Mouse (Mus musculus): ENCODE results near the gene Glce. TPM values are rescaled to one million over a fixed set of nuclear protein-coding genes. Genes with fewer than 3 reads are reported as not detected.

Glce gene
- total RNA-seq, 2 experiments from 2014 or later = 23.9 to 27.5 TPM

DNA sequence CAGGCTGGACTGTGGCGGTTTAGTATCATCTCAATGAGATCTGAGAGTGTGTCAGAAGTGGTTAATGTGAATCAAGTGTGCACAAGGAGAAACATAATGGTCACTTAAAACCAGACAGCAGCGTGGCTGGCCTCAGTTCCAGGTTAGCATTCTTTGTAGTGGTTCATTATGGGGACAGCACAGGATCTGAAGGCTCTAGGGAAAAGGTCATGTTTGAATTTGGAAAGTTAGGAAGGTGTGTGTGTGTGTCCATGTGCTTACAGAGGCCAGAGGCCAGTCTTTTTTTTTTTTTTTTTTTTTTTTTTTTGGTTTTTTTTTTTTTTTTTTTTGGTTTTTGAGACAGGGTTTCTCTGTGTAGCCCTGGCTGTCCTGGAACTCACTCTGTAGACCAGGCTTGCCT is 22.7 kb upstream of the Glce start:
- TF ChIP-seq CTCF (conservative IDR thresholded peaks at IDR 0.05) = no peak
- DNase-seq (ENCODE audit: low spot score in 2 of 2) = no peak
- H3K27ac ChIP-seq = no peak overlapping the region
- H3K4me3 ChIP-seq = no peak overlapping the region

- no peak for DNase-seq (ENCODE audit: low spot score in 2 of 2)
- TF ChIP-seq CTCF (conservative IDR thresholded peaks at IDR 0.05) = no peak
- Histone ChIP-seq H3K27ac (no peak overlapping the region), H3K4me3 (no peak overlapping the region)
Observed at GRCm38 (mm10) chr9:62143428-62143827, 21.0 kb upstream of the Glce start.

DNA sequence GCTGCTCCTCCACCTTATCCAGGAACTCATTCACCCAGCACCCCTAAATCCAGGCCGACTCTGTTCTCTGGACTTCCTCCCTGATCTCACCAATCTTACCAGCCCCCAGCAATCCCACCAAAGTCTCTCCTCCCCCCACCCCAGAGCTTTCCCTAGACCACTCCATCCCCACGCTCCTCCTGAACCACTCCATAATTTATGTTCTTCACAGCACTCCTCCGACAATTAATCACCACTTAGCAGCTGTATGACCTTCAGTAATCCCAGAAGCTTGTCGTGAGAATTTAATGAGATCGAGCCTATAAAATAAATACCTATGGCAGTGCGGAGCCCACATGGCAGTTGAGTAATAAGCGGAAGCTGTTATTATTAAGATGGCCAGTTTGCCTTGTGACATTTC is 16.6 kb upstream of the Glce start:
- no peak overlapping the region for H3K4me3 ChIP-seq
- no peak for DNase-seq (ENCODE audit: low spot score in 2 of 2)
- TF ChIP-seq CTCF (conservative IDR thresholded peaks at IDR 0.05) = no peak
- no peak overlapping the region for H3K27ac ChIP-seq

GRCm38 (mm10) chr9:62137259-62137658 is 14.8 kb upstream of the Glce start:
- peak overlapping the region; percentile 78 for H3K27ac ChIP-seq
- no peak for TF ChIP-seq CTCF (conservative IDR thresholded peaks at IDR 0.05)

GRCm38 (mm10) chr9:62132005-62132782 is 9.7 kb upstream of the Glce start:
- Histone ChIP-seq H3K27ac (no peak overlapping the region), H3K4me3 (no peak overlapping the region)
- peak in 1 of 2 experiments; percentile 23 for DNase-seq (ENCODE audit: low spot score in 2 of 2)
- no peak for TF ChIP-seq CTCF (conservative IDR thresholded peaks at IDR 0.05)

More at GRCm38 (mm10) chr9:62137259-62137658, 14.8 kb upstream of the Glce start:
- no peak overlapping the region for H3K4me3 ChIP-seq
- peak; percentile 57 to 72 for DNase-seq (ENCODE audit: low spot score in 2 of 2)

GRCm38 (mm10) chr9:62130746-62131145 is 8.3 kb upstream of the Glce start:
- TF ChIP-seq CTCF (conservative IDR thresholded peaks at IDR 0.05) = no peak
- Histone ChIP-seq H3K4me3 (no peak overlapping the region), H3K27ac (no peak overlapping the region)
- no peak for DNase-seq (ENCODE audit: low spot score in 2 of 2)

DNA sequence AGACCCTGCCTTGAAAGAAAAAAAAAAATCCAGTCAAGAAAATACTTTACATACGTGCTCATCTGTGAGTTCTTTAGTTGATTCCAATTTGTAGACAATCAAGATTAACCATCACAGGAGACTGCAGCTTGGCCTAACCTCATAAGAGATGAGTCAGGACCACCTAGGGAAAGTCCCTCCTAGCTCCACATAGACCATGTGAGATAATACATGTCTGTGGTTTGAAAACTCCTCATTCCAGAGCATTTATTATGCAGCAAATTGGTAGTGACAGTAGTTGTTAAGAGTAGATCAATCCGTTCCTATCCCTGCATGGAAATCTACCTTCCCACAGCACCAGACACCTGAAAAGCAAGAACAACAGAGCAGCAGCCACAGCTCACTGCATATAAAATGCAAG is 5.6 kb upstream of the Glce start:
- no peak for TF ChIP-seq CTCF (conservative IDR thresholded peaks at IDR 0.05)
- Histone ChIP-seq H3K4me3 (no peak overlapping the region), H3K27ac (no peak overlapping the region)
- no peak for DNase-seq (ENCODE audit: low spot score in 2 of 2)

DNA sequence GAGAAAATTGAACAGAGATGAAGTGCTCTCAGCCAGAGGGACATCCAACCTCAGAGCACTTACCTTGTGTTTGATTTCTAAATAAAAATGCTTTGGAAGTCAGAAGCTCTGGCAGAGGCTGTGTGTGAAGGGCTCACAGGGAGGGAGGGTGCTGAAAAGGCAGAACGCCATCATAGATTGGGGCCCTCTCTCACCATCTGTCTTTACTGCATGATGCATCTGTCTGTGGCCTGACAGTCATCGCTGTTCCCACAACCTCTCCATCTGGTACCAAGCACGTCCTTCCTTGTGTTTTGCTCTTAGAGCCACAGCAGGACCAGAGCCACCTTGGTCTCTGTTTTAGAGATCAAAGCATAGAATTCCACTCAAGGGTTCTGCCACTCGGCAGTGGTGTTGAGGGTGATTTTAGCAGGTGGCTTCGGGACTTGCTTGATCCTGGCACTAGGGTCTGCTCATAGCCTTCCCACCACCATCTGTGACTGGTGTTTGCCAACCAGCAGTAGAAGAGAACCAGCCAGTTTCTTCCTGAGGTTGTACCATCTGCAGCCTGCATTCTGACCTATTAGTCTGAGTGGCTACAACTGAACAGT is 3.6 kb upstream of the Glce start:
- no peak for TF ChIP-seq CTCF (conservative IDR thresholded peaks at IDR 0.05)
- peak; percentile 37 to 52 for DNase-seq (ENCODE audit: low spot score in 2 of 2)
- Histone ChIP-seq H3K4me3 (no peak overlapping the region), H3K27ac (peak overlapping the region; percentile 71)

DNA sequence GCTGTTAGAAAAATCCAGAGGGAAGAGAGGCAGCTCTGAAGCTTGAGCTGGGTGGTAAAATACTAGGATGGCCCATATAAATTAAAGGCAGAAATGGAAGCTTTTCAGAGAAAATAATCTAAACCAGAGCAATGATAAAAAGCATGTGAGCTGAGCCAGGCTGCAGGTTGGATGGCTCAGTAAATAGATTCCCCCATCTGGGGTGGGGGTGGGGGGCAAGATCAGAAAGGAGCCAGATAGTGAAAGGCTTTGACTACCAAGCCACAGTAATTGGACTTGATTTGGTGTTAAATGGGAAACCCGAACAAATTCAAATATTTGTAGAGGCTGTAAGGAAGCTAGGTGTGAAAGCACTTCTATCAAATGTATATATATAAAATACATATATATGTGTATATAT is 1.8 kb upstream of the Glce start:
- no peak overlapping the region for H3K27ac ChIP-seq
- DNase-seq (ENCODE audit: low spot score in 2 of 2) = no peak
- TF ChIP-seq CTCF (conservative IDR thresholded peaks at IDR 0.05) = no peak
- H3K4me3 ChIP-seq = no peak overlapping the region

GRCm38 (mm10) chr9:62123496-62123895 is 1.0 kb upstream of the Glce start:
- no peak for DNase-seq (ENCODE audit: low spot score in 2 of 2)
- H3K4me3 ChIP-seq = peak overlapping the region; percentile 86
- TF ChIP-seq CTCF (conservative IDR thresholded peaks at IDR 0.05) = no peak
- H3K27ac ChIP-seq = peak overlapping the region; percentile 80

DNA sequence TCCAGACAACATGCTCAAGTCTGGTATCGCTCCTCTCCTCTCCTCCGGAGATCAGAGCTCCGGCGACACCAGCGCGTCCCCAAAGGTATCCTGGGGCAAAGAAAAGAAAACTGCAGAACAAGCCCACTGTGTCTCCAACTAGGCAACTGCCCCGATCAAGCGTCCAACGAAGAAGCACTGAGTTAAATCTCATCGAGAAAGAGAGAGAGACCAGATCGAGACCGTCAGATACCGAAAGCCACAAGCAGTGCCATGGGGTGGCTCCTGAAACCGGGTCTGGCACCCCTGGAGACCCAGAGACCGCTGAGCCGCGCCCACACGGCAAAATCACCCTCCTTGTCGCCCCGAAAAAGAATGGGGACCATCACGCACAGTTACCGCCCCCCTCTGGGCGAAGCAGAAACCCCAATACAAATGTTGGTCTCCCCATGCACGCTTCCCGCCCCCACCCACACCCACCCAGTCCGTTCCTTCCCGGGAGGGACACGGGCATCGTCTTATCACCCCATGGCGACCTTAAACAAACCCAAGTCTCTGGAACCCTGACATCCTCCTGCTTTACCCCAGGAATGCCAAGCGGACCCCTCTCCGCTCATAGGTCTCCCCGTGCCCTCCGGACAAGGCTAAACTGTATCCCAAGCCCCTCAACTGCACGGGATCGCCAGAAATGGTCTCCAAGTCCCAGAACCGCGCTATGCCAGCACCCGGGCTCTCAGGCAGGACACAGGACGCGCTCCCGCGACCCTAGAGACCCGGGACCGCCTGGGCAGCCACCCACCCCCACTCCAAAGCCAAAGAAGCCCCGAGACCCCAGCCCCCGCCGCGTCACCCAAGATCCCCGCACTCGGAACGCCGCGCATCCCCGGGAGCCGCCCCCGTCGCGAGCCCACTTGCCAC is 656 bp downstream of the Glce start:
- DNase-seq (ENCODE audit: low spot score in 2 of 2) = peak; percentile 33 to 40
- H3K27ac ChIP-seq = peak overlapping the region; percentile 93
- peak; percentile 71 for TF ChIP-seq CTCF (conservative IDR thresholded peaks at IDR 0.05)
- H3K4me3 ChIP-seq = peak overlapping the region; percentile 86

DNA sequence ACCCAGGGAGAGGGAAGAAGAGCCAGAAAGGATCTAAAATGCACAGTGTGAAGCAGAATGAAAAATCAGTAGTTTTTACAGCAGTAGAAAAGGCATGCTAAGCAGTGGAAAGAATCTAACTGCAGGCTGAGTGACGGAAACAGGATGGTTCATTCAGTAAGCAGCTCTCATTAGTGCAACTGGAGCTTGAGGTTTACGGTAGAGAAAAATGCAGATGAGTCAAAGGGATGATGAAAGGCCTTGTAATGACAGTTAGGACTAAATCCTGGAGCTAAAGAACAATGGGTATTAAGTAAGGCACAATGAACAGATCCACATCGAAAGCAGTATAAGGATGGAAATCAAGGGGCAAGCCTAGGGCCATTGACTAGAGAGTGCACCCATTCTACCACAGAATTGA is 3.7 kb downstream of the Glce start:
- TF ChIP-seq CTCF (conservative IDR thresholded peaks at IDR 0.05) = no peak
- no peak overlapping the region for H3K4me3 ChIP-seq
- no peak for DNase-seq (ENCODE audit: low spot score in 2 of 2)

DNA sequence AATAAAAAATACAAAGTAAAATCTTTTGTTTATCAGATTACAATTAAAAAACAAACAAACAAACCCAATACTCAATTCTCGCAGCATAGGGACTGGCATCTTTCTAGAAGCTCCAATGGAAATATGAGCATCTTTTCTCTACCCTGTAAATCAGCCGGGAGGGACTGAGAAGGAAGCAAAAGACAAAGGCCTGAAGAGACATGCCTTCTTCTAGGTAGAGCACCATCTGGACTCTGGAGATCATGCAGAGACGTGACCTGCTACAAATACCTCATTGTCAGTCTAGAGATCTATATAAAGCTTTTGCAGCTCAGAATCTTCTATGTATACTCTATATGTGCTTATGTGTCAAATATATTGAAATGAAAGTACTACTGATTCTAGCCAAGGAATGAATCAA is 6.6 kb downstream of the Glce start:
- DNase-seq (ENCODE audit: low spot score in 2 of 2) = no peak
- no peak for TF ChIP-seq CTCF (conservative IDR thresholded peaks at IDR 0.05)
- H3K4me3 ChIP-seq = no peak overlapping the region
- H3K27ac ChIP-seq = no peak overlapping the region

More for the DNA sequence above, 3.7 kb downstream of the Glce start:
- H3K27ac ChIP-seq = no peak overlapping the region

Measured in layer of hippocampus, adult 2 months (tissue).